Mouse (Mus musculus) spleen, adult 18-20 months (tissue): ENCODE data around the gene Gdpd1.
A peak's percentile ranks its signal among the peaks of the same experiment; 100 is the strongest.
"Not testable (repeated sequence)": the region's sequence is repeated elsewhere in the genome, so short reads cannot be mapped to it uniquely, and the experiment has no call there.

Source experiments
- DNase-seq, 2 experiments: peaks; one replicate each; pipeline ENCODE4 v3.0.0; 2022; ENCODE audit warnings: mixed read lengths in 2 of 2

Gdpd1 gene

DNA sequence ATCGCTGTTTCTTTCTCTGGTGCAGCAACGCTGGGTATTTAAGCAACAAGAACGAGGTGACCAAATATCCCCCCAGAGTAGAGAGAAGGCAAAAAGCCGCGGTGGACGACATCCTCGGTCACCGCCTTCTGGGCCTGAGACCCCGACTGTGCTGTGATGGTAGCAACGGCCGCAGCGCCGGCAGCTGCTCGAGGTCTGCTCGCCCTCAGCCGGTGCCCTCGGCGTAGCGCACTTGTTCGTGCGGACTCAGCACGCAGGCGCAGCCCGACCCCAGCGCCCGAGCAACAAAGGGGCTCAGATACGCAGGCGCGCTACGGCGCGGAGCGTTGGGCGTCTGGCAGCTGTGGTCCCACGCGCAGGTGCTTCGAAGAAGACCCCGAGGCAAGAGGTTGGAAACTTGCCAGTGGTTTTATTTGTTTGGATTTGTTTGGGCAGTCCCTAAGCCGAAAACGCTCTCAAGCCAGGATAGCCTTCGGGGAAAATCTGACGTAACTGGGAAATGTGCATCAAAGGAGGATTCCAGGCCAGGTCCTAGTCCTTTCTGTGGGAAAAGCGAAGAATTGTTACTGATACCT is at the start of gene Gdpd1:
Gene Gdpd1 (minus strand): TSS at position 197 of the 575 bp plus-strand sequence.
- peak; percentile 63 to 76 for DNase-seq

- DNase-seq = no peak
These were observed 48.0 kb upstream of the Gdpd1 start for GRCm38 (mm10) chr11:87121864-87122263.

- no peak for DNase-seq
These were observed 36.5 kb upstream of the Gdpd1 start for GRCm38 (mm10) chr11:87110172-87110909.

DNA sequence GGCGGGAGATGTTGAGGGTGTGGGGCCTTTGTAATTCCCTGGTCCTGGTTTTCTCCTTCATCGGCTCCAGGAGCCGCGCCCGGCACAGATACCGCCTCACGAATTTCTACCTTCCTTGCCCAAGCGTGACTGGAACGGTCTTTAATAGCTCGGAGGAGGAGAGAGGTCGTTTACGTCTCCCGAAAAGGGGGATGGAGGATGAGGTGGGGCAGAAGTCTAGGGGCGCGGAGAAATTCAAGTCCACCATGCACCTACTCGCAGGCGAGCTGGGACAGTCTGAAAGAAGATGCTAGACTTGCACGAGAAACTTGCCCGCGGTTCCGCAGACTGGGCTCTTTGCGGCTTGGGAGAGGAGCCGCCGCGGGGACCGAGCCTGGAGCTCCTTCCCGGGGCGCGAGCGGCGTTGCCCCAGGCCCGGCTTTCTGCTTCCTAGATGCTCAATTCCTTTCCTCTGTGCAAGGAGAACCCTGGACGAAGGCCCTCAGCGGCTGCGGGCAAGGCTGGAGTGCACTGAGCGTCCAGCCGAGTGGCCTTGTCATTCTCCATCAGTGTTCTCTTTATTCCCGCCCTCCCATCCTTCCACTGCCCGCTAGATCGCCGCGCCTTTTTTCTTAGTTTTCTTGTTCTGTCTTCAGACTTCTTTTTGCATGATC is 35.8 kb upstream of the Gdpd1 start:
- DNase-seq = peak; percentile 10 to 24

GRCm38 (mm10) chr11:87108755-87109518 is 35.1 kb upstream of the Gdpd1 start, which contains the start of gene Ska2:
Gene Ska2 (plus strand): TSS chr11:87109234.
- peak; percentile 89 to 93 for DNase-seq

GRCm38 (mm10) chr11:87108409-87108754 is 34.5 kb upstream of the Gdpd1 start, which contains the start of gene Prr11:
Gene Prr11 (minus strand): TSS chr11:87108708.
- no peak for DNase-seq

- no peak for DNase-seq
These were observed 13.3 kb upstream of the Gdpd1 start for GRCm38 (mm10) chr11:87087142-87087541.

- DNase-seq = peak; percentile 57 to 74
These were observed 12.6 kb upstream of the Gdpd1 start, which contains the start of gene Smg8 for GRCm38 (mm10) chr11:87086290-87086984. Gene Smg8 (minus strand): TSS chr11:87086774.

GRCm38 (mm10) chr11:87085461-87085860 is 11.6 kb upstream of the Gdpd1 start:
- no peak for DNase-seq

DNA sequence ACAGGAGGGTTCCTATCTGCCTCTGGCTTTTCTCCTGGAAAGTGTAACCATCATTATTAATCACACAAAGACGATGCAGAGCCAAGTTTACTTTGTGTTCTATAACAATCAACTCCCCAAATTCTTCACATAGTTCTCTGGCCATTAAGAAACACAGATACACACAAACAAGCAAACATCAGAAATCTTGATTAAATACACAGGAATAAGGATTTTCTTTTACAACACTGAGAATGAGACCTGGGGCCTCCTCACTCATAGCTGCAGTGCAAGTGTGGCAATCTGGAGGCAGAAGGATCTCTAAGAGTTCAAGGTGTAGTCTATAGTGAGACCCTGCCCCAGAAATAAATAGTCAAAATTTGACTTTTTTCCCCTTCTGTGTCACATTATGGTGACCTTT is 9.8 kb upstream of the Gdpd1 start:
- DNase-seq = no peak

- DNase-seq = peak; percentile 7 to 19
These were observed 458 bp downstream of the Gdpd1 start for GRCm38 (mm10) chr11:87073343-87073865.

DNA sequence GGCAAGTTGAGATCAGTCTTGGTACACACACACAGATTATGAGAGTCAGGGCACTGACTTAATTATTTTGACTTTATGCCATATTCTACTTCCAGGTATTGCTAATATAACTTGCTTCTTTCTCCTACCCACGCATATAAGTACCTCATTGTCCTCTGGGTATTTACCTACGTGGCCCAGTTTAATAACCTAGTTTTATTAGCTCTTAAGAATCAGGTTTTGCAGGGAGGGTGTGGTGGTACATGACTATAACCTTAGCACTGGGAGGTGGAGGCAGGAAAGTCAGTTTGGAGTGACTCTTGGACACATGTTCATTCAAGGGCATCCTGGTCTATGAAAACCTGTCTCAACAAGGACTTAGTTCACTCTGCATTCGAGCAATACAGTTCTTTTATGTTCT is 11.8 kb downstream of the Gdpd1 start:
- DNase-seq = no peak

GRCm38 (mm10) chr11:87060410-87060809 is 13.5 kb downstream of the Gdpd1 start:
- no peak for DNase-seq

GRCm38 (mm10) chr11:87056286-87056685 is 17.6 kb downstream of the Gdpd1 start:
- DNase-seq = no peak

DNA sequence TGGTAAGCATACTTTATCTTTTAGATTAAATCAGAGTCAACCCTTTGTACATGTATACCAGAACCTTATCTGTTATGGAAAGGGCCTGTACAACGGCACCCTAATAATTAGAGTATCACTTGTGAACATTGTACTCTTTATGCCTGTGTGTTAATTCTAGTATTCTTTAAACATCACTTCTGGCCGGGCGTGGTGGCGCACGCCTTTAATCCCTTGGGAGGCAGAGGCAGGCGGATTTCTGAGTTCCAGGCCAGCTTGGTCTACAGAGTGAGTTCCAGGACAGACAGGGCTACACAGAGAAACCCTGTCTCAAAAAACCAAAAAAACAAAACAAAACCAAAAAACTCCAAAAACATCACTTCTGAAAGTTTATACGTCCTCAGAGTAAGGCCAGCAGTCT is 25.0 kb downstream of the Gdpd1 start:
- not testable (repeated sequence) for DNase-seq

- no peak for DNase-seq
These were observed 26.9 kb downstream of the Gdpd1 start for GRCm38 (mm10) chr11:87046968-87047367.

DNA sequence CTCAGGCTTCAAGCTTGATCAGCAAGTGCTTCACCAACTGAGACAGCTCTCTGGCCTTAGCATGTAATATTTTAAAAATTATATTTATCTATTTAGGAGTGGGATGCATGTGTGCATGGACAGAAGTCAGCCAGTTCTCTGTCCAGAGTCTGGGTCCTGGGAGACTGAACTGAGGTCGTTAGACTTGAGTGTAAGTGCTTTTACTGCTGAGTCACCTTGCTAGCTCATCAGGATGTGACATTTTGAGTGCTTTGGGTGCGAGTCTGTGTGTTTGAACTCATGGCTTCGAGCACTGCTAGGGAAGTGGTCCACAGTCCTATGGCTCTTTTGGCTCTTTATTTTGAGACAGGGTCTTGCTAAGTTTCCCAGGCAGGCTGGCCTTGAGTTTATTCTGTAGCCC is 30.8 kb downstream of the Gdpd1 start:
- no peak for DNase-seq

- DNase-seq = peak in 1 of 2 experiments; percentile 8
These were observed 34.4 kb downstream of the Gdpd1 start for GRCm38 (mm10) chr11:87039307-87039963.

DNA sequence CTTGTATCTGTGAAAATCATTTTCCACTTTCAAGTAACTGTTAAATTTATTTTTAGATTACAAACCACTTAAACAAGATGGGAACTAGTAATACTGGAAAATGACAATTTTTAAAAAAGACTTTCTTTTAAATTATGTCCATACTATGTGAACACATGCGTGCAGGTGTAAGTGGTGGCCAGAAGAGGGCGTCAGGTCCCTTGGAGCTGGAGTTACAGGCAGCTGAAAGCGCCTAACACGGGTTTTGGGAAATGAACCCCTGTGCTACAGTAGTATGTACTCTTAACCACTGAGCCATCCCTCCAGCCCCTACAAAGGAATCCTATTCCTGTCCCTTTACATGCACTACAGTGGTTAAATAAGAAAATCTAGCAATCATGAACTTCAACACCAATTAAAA is 37.7 kb downstream of the Gdpd1 start:
- DNase-seq = no peak

DNA sequence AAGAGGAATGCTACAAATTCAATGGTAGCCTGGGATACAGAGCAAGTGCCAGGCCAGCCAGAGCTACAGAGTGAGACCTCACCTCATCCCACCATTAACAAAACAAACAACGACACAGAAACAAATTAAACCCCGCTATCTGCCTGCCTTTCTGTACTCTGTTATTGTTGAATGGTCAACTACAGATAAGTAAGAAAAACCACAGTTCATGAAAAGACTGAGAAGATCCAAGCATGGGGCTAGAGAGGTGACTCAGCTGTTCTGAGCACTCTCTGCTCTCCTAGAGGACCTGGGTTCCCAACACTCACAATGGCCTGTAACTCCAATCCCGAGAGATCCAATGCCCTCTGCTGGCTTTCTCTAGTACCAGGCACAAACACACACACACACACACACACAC is 45.6 kb downstream of the Gdpd1 start:
- DNase-seq = no peak

GRCm38 (mm10) chr11:87026096-87026875 is 47.6 kb downstream of the Gdpd1 start:
- no peak for DNase-seq
